Mouse (Mus musculus): ENCODE measurements around the gene Lrrtm4. TPM values are rescaled to one million over a fixed set of nuclear protein-coding genes. Genes with fewer than 3 reads are reported as not detected.

Gene Lrrtm4
- polyA plus RNA-seq, 1 experiment from 2014 or later: 3.7 TPM

DNA sequence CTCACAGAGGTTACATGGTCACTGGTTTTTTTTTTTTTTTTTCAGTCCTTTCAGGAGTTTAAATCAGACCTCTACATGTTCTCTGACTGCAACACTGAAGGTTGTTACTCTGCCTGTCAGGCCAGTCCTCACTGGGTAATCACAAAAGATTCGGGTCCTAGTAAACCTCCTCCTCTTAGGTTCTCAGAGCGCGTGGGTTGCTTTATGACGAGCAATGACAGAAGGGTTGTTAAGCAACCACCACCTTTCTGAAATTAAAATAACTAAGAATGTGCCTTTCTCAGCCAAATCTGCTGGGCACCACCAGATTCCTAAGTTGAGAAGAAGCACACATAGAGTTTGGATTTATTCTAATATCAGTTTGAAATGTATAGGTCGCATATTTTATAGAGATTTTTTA, 644.1 kb downstream of the Lrrtm4 start:
- no peak overlapping the region for H3K4me2 ChIP-seq (replicated peaks; ENCODE audit: low read depth, low read length)
- H3K9me3 ChIP-seq (ENCODE audit: control insufficient read depth, low read length): no peaks in the 10 kb centered on the region
- no peak overlapping the region for H3K4me3 ChIP-seq (ENCODE audit: low read depth, low read length)
- no peak overlapping the region for H3K9ac ChIP-seq (ENCODE audit: low read depth, low read length)
- WGBS: 80% methylated on average over 5 of the region's 5 CpGs
- H3K27me3 ChIP-seq (ENCODE audit: control insufficient read depth, insufficient read depth, low read length): no peaks in the 10 kb centered on the region
- H3K36me3 ChIP-seq (ENCODE audit: control insufficient read depth, insufficient read depth, low read length): no peaks in the 10 kb centered on the region
- DNase-seq (ENCODE audit: low spot score) (no peak), ATAC-seq (ENCODE audit: low FRiP score) (no peak)
- no peak overlapping the region for H3K27ac ChIP-seq (ENCODE audit: low read depth, low read length)
- no peaks in the 10 kb centered on the region for H3K4me1 ChIP-seq (replicated peaks; ENCODE audit: control insufficient read depth, insufficient read depth, low read length)

DNA sequence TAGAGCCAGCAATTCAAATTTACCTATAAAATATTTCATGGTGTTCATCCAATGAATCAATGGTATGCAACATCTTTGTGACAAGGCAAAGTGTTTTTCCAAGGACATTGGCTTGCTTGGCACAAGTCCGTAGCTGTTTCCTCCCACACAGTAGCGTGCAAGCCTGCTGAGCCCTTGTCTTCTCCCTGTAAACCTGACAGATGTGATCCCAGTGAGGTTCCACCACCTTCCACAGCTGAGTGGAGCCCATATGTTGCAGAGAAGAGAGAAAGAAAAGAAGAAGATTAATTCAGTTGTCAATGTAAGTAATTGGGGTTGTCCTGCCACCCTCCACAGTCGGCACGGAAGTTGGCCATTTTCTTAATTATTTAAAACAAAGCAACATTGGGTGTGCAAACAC, 645.4 kb downstream of the Lrrtm4 start:
- no peaks in the 10 kb centered on the region for H3K36me3 ChIP-seq (ENCODE audit: control insufficient read depth, insufficient read depth, low read length)
- H3K9ac ChIP-seq (ENCODE audit: low read depth, low read length): no peak overlapping the region
- H3K4me3 ChIP-seq (ENCODE audit: low read depth, low read length): no peak overlapping the region
- no peaks in the 10 kb centered on the region for H3K27me3 ChIP-seq (ENCODE audit: control insufficient read depth, insufficient read depth, low read length)
- no peaks in the 10 kb centered on the region for H3K9me3 ChIP-seq (ENCODE audit: control insufficient read depth, low read length)
- DNase-seq (ENCODE audit: low spot score) (peak; percentile 1), ATAC-seq (ENCODE audit: low FRiP score) (no peak)
- WGBS: 64% methylated on average over 4 of the region's 4 CpGs
- no peak overlapping the region for H3K27ac ChIP-seq (ENCODE audit: low read depth, low read length)
- H3K4me2 ChIP-seq (replicated peaks; ENCODE audit: low read depth, low read length): no peak overlapping the region
- no peaks in the 10 kb centered on the region for H3K4me1 ChIP-seq (replicated peaks; ENCODE audit: control insufficient read depth, insufficient read depth, low read length)

DNA sequence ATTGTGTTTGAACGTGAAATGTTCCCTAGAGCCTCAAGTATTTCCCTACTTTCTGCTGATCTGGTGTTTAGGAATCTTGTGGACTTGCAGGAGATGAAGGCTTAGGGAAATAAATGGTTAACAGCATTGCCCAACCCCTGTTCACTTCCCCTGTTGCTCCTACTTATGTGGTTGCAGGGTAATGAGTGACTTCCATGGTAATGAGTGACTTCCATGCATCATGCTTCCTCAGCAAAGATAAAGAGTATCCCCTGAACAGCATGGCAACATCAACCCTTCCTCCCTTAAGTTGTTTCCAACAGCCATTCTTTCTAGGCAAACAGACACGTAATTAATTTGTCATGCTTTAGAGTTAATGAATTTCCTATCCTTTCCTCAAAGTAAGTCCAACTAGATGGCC, 685.5 kb downstream of the Lrrtm4 start:
- ATAC-seq (ENCODE audit: low FRiP score) (no peak), DNase-seq (ENCODE audit: low spot score) (no peak)
- WGBS: 61% methylated on average over 2 of the region's 2 CpGs
- Histone ChIP-seq H3K9me3 (ENCODE audit: control insufficient read depth, low read length) (no peaks in the 10 kb centered on the region), H3K4me3 (ENCODE audit: low read depth, low read length) (no peak overlapping the region), H3K9ac (ENCODE audit: low read depth, low read length) (no peak overlapping the region), H3K4me1 (replicated peaks; ENCODE audit: control insufficient read depth, insufficient read depth, low read length) (no peaks in the 10 kb centered on the region), H3K4me2 (replicated peaks; ENCODE audit: low read depth, low read length) (no peak overlapping the region), H3K27me3 (ENCODE audit: control insufficient read depth, insufficient read depth, low read length) (no peaks in the 10 kb centered on the region), H3K36me3 (ENCODE audit: control insufficient read depth, insufficient read depth, low read length) (no peaks in the 10 kb centered on the region), H3K27ac (ENCODE audit: low read depth, low read length) (no peak overlapping the region)

DNA sequence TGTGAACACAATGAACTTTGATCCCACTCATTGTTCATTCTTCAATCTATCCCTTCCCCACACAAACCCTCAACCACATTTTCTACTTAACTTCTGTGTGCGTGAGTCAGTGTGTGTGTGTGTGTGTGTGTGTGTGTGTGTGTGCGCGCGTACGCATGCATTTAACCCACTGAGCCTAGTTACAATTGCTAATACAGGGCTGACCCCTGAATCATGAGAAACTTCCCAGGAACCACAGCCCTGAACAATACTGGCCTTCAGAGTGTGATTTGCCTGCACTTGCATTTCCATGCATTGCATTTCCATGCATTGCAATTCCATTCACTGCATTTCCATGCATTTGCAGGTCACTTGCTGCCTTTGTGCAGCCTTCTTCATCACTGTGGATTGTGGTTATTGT, 701.8 kb downstream of the Lrrtm4 start:
- Histone ChIP-seq H3K4me2 (replicated peaks; ENCODE audit: low read depth, low read length) (no peak overlapping the region), H3K9me3 (ENCODE audit: control insufficient read depth, low read length) (no peaks in the 10 kb centered on the region), H3K4me1 (replicated peaks; ENCODE audit: control insufficient read depth, insufficient read depth, low read length) (no peaks in the 10 kb centered on the region), H3K9ac (ENCODE audit: low read depth, low read length) (no peak overlapping the region), H3K4me3 (ENCODE audit: low read depth, low read length) (no peak overlapping the region), H3K36me3 (ENCODE audit: control insufficient read depth, insufficient read depth, low read length) (no peaks in the 10 kb centered on the region), H3K27ac (ENCODE audit: low read depth, low read length) (no peak overlapping the region), H3K27me3 (ENCODE audit: control insufficient read depth, insufficient read depth, low read length) (no peaks in the 10 kb centered on the region)
- WGBS: 59% methylated on average over 5 of the region's 5 CpGs
- peak; percentile 13 for DNase-seq (ENCODE audit: low spot score)
- peak; percentile 57; the same call in 1 of the 2 replicates for ATAC-seq (ENCODE audit: low FRiP score)

DNA sequence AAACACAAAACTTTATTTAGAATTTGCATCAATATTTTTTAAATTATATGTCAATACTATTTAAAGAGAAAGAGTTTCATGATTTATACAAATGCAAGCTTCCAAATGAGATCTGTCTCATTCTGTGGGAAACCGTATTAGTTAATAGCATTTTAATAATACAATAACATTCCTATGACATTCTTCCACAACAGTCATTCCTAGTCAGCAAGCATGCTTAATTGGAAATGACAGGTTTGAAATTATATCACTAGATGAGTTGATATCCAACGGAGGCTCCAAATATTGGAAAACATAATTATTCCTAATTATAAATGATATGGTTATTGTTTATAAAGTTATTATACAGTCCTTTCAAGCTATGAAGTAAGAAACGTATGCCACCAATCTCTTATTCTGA, 714.7 kb downstream of the Lrrtm4 start:
- no peak for ATAC-seq (ENCODE audit: low FRiP score)
- no peaks in the 10 kb centered on the region for H3K4me1 ChIP-seq (replicated peaks; ENCODE audit: control insufficient read depth, insufficient read depth, low read length)
- no peaks in the 10 kb centered on the region for H3K27me3 ChIP-seq (ENCODE audit: control insufficient read depth, insufficient read depth, low read length)
- H3K27ac ChIP-seq (ENCODE audit: low read depth, low read length): no peak overlapping the region
- 85% methylated on average over 3 of the region's 3 CpGs for WGBS
- H3K9ac ChIP-seq (ENCODE audit: low read depth, low read length): no peak overlapping the region
- no peaks in the 10 kb centered on the region for H3K36me3 ChIP-seq (ENCODE audit: control insufficient read depth, insufficient read depth, low read length)
- H3K9me3 ChIP-seq (ENCODE audit: control insufficient read depth, low read length): no peaks in the 10 kb centered on the region
- no peak for DNase-seq (ENCODE audit: low spot score)
- H3K4me2 ChIP-seq (replicated peaks; ENCODE audit: low read depth, low read length): no peak overlapping the region
- no peak overlapping the region for H3K4me3 ChIP-seq (ENCODE audit: low read depth, low read length)

DNA sequence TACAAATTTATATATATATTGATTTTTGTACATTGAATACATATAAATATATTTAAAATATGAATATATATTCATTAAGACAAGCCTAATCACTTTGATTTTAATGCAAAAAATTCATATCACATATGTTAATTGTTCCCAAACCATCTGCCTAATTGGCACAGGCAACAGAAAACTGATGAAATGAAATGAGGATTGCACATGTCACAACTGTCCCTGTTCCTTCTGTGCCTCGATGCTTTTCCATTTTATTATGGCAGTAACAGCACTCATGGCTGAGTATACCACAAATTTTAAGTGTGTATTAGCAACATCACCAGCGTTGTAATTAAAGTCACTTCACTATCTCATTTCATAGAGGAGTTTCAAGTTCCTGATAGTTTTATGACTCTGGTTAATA, 732.1 kb downstream of the Lrrtm4 start:
- 84% methylated on average over 2 of the region's 2 CpGs for WGBS
- no peaks in the 10 kb centered on the region for H3K9me3 ChIP-seq (ENCODE audit: control insufficient read depth, low read length)
- H3K9ac ChIP-seq (ENCODE audit: low read depth, low read length): no peak overlapping the region
- H3K27ac ChIP-seq (ENCODE audit: low read depth, low read length): no peak overlapping the region
- H3K27me3 ChIP-seq (ENCODE audit: control insufficient read depth, insufficient read depth, low read length): no peaks in the 10 kb centered on the region
- DNase-seq (ENCODE audit: low spot score): no peak
- H3K36me3 ChIP-seq (ENCODE audit: control insufficient read depth, insufficient read depth, low read length): no peaks in the 10 kb centered on the region
- H3K4me3 ChIP-seq (ENCODE audit: low read depth, low read length): no peak overlapping the region
- no peaks in the 10 kb centered on the region for H3K4me1 ChIP-seq (replicated peaks; ENCODE audit: control insufficient read depth, insufficient read depth, low read length)
- no peak for ATAC-seq (ENCODE audit: low FRiP score)
- no peak overlapping the region for H3K4me2 ChIP-seq (replicated peaks; ENCODE audit: low read depth, low read length)

DNA sequence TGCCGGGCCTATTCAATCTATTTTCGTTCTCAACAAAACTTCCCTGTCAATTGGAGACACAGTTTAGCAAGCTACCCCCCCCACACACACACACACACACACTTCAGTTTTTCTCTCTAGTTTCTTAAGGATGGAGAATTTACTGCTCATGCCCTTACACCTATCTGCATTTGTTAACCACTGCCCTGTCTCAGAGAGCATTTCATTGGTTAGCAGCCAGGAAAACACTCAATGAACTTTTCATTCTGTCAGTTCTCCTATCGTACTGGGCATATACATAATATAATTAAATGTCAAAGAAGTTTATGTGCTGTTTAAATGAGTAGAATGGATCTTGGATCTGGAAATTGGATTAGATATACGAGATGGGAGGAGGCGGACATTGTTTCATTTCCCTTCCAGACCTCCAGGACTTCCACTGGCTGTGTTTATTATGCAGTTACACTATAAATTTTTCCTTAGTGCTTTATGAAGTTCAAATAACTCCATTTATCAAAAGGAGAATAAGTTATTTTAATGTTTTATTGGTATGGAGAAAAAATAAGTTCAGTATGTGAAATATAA, 742.0 kb downstream of the Lrrtm4 start:
- ATAC-seq (ENCODE audit: low FRiP score) (no peak), DNase-seq (ENCODE audit: low spot score) (no peak)
- Histone ChIP-seq H3K4me2 (replicated peaks; ENCODE audit: low read depth, low read length) (no peak overlapping the region), H3K4me1 (replicated peaks; ENCODE audit: control insufficient read depth, insufficient read depth, low read length) (no peaks in the 10 kb centered on the region), H3K27ac (ENCODE audit: low read depth, low read length) (no peak overlapping the region), H3K36me3 (ENCODE audit: control insufficient read depth, insufficient read depth, low read length) (no peaks in the 10 kb centered on the region), H3K9me3 (ENCODE audit: control insufficient read depth, low read length) (no peaks in the 10 kb centered on the region), H3K27me3 (ENCODE audit: control insufficient read depth, insufficient read depth, low read length) (no peaks in the 10 kb centered on the region), H3K9ac (ENCODE audit: low read depth, low read length) (no peak overlapping the region), H3K4me3 (ENCODE audit: low read depth, low read length) (no peak overlapping the region)
- WGBS: 94% methylated on average over 5 of the region's 5 CpGs

DNA sequence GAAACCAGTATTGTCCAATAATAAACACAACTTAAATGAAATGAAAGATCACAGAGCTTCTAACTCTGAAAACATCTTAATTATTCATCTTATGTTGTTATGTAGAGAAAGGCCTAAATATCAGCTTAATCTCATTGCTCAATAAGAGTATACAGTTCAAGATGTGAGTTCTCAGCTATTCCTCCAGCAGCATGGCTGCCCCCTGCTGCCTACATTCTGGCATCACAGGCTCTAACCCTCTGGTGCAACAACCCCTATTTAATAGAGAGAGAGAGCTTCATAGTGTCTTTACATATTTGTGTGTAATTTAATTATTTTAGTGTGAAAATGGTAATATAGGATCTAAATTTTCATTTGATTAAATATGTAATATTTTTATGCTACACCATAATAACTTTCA, 767.6 kb downstream of the Lrrtm4 start:
- Histone ChIP-seq H3K27ac (ENCODE audit: low read depth, low read length) (no peak overlapping the region), H3K4me2 (replicated peaks; ENCODE audit: low read depth, low read length) (no peak overlapping the region), H3K9ac (ENCODE audit: low read depth, low read length) (no peak overlapping the region), H3K36me3 (ENCODE audit: control insufficient read depth, insufficient read depth, low read length) (no peaks in the 10 kb centered on the region), H3K9me3 (ENCODE audit: control insufficient read depth, low read length) (no peaks in the 10 kb centered on the region), H3K4me1 (replicated peaks; ENCODE audit: control insufficient read depth, insufficient read depth, low read length) (no peaks in the 10 kb centered on the region), H3K4me3 (ENCODE audit: low read depth, low read length) (no peak overlapping the region), H3K27me3 (ENCODE audit: control insufficient read depth, insufficient read depth, low read length) (no peaks in the 10 kb centered on the region)
- ATAC-seq (ENCODE audit: low FRiP score) (no peak), DNase-seq (ENCODE audit: low spot score) (peak; percentile 29)

DNA sequence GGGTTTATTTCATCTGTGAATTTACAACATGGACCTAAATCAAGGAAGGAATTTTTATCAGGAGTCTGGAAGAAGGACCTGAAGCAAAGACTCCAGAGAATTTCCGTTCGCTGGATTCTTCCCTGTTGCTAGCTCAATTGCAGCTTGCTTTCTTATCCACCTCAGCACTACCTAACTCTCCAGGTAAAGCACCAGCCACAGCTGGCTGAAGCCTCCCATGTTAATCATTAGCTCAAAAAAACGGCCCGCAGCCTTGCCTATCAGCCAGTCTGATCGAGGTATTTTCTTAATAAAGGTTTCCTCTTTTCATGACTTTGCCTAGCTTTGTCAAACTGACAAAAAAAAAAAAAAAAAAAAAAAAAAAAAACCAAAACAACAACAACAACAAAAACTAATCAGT, 805.1 kb downstream of the Lrrtm4 start:
- Histone ChIP-seq H3K9ac (ENCODE audit: low read depth, low read length) (no peak overlapping the region), H3K27me3 (ENCODE audit: control insufficient read depth, insufficient read depth, low read length) (no peaks in the 10 kb centered on the region), H3K4me1 (replicated peaks; ENCODE audit: control insufficient read depth, insufficient read depth, low read length) (no peaks in the 10 kb centered on the region), H3K9me3 (ENCODE audit: control insufficient read depth, low read length) (no peaks in the 10 kb centered on the region), H3K4me3 (ENCODE audit: low read depth, low read length) (no peak overlapping the region), H3K36me3 (ENCODE audit: control insufficient read depth, insufficient read depth, low read length) (no peaks in the 10 kb centered on the region), H3K4me2 (replicated peaks; ENCODE audit: low read depth, low read length) (no peak overlapping the region), H3K27ac (ENCODE audit: low read depth, low read length) (no peak overlapping the region)
- WGBS: 91% methylated on average over 5 of the region's 5 CpGs
- no peak for DNase-seq (ENCODE audit: low spot score)
- ATAC-seq (ENCODE audit: low FRiP score): no peak
